Mouse (Mus musculus) cerebral cortex, adult 2 months (tissue): Measurements from ENCODE around the gene Add3.

Experiments used
- WGBS: fragments of 180-500 bp; shearing (Covaris S2); methylation state at CpG from one replicate; pipeline ENCODE4 v1.1.7; 2018; 5-methylcytosine and 5-hydroxymethylcytosine counted together

The Add3 gene

GRCm38 (mm10) chr19:53233586-53233985 lies 93.3 kb downstream of the Add3 start:
- 94% methylated on average over 7 of the region's 7 CpGs for WGBS

DNA sequence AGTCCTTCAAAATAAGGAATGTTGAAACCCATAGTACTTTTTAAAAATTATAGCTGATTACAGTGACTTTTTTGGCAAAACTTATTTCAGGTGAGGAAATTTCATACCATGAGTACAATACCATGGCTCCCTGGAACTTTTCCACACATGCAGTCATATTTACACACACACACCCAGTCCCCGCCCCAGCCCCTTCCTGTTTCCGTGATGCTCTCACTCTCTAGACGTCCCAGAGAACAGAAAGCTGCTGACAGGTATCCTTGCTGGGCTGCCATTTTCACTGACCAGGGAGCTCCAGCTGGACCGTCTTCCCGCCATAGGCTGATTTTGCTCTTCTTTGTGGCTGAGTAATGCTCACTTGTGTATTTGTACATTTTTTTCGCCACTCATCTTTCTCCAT lies 101.6 kb downstream of the Add3 start:
- WGBS = 86% methylated on average over 6 of the region's 6 CpGs

GRCm38 (mm10) chr19:53243956-53244355 lies 103.7 kb downstream of the Add3 start:
- WGBS = 49% methylated on average over 10 of the region's 10 CpGs

GRCm38 (mm10) chr19:53247558-53247957 lies 107.3 kb downstream of the Add3 start:
- 51% methylated on average over 2 of the region's 2 CpGs for WGBS

- WGBS = 14% methylated on average over 11 of the region's 11 CpGs
These were observed 107.8 kb downstream of the Add3 start for GRCm38 (mm10) chr19:53248023-53248494.

DNA sequence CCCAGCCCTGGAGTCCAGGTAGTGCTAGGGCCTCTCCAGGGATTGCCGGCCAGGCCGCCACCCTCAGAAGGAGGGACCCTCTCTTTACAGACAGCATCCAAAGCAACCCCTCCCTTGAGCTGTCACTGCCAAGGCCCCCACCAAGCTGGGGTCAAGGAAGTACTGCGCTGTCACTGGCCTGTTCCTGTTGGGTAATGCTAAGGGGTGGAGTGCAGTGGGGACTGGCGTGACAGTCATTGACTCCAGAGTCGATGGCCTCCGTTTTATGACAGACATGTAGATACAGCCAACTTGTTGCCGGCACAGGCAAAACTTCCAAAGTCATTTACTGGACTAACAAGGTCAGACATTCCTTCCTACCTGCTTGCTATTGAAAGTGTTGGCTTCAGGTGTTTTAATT lies 110.8 kb downstream of the Add3 start:
- 91% methylated on average over 7 of the region's 7 CpGs for WGBS

GRCm38 (mm10) chr19:53251656-53252055 lies 111.4 kb downstream of the Add3 start:
- 94% methylated on average over 3 of the region's 3 CpGs for WGBS

DNA sequence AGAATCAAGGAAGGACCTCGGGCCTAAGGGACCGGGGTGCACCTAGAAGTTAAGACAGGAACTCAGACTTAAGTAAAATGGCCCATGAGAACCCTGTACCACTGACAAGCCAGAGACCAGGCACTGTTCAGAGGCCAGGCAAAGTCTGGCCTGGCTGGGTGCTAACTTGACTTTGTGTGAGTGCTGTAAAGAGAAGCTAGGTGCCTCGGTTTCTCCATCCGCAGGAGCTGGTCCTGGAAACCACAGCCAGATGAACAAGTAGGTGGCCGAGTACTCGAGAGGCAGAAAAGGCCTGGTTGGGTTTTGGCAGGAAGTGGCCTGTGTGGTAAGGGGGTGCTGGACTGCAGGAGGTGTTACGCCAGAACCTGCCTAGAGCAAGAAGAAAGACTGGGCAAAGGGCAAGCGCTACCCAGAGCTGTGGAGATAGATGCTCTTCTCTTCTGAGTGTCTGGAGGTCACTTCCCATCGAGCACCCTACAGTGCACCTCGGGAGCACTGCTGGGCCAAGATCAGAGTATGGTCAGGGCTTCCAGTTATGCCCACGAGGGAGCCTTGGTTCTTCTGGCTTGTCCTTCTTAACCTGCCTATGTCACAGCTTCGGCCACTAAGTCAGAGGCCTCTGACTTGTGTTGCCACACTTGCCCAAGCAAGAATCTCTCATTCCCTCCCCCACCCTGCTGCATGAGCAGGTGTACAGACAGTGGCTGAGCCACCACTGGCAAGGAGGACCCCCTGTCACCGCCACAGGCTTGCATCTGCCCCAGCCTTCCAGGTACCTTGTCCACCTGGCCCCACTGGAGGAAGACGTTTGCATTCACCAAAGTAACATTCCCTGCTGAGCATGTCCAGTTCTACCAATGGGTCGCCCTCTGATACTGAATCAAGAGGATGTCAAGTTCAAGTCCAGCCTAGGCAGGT lies 112.1 kb downstream of the Add3 start:
- 88% methylated on average over 15 of the region's 15 CpGs for WGBS

DNA sequence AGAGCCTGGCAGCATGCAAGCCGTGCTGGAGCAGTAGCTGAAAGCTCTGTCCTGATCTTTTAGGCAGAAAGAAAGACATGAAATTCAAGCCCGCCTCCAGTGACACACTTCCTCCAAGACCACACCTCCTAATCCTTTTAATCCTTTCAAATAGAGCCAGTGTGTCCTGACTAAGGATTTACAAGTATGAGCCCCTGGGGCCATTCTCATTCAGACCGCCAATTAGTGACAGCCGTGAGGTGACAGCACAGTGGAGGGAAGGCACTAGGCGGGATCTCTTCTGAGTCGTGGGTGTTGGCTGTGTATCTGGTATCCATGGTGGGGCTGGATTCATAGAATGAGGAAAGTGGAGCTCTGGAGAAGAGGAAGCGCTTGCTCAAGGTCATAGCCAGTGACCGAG lies 116.1 kb downstream of the Add3 start:
- WGBS = 75% methylated on average over 8 of the region's 8 CpGs

- WGBS = 76% methylated on average over 7 of the region's 7 CpGs
These were observed 116.8 kb downstream of the Add3 start for GRCm38 (mm10) chr19:53256991-53257594.

DNA sequence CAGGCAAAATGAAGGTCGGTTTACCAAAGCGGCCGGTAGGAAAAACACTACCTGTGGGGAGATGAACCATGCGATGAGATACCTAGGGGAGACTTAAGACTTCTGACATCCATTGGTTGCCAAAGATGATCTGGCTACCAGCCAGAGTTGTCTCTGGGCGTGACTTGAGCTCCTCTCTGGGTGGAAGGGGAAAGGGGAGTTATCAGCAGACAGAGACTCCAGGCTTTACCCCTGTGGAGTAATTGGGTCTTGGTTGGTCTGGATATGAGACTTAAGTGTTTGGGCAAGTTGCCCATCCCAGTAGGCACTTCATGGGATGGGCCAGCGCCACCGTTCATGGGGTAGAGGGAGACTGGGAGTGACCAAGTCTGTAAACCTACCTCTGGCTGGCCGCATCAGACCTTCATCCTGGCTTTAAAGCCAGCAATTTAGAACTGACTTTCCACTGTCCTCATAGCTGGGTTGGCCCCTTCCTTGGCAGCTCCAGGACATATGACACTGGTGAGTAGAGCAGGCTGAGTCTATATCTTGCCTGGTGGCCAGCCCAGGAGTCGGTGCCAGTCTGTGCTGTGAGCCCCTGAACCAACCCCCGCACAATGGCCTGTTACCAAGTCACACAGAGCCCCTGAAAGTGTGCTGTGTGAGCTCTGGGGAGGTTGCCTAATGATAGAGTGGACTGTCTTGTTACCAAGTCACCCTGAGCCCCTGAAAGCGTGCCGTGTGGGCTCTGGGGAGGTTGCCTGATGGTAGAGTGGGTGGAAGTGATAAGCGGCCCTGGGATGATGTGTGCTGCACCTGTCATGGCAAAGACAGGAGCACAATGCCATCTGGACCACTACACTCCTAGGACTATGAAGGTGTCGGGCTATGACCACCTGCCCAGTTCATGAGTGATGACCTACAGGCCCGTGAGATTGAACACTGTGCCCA lies 117.7 kb downstream of the Add3 start:
- WGBS = 84% methylated on average over 15 of the region's 15 CpGs

DNA sequence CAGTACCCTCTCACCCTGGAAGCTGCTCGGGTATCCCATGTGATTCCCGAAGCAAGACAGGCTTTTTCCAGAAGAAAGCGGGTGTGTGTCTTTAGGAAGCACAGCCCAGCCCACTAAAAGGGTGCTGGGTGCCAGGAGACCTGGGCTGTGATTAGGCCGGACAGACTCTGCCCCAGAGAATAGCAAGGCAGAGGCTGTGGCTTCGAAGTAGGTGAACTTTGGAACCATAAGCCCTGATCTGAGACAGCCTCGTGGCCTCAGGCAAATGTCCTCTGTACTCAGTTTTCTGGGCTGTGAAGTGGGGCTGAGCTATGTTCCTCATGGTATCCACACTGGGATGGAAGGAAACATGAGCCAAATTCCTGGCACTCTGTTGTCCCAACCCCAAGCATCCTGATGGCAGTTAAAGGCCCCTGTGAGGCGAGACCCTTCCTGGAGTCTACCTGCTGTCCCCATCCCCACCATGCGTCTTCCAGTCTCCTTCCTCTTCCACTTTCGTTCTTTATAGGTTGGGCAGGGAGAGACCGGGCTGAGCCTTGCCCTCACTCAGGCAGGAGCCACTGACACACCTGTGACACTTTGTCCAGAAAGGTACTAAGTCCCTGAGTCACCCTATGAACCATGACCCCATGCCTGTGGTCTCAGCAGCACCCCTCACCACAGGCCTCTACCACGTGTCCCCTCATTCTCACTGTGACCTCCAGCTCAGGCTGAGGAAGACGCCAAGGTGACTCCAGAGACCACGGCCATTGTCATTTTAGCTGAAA lies 118.7 kb downstream of the Add3 start:
- WGBS = 90% methylated on average over 13 of the region's 13 CpGs

DNA sequence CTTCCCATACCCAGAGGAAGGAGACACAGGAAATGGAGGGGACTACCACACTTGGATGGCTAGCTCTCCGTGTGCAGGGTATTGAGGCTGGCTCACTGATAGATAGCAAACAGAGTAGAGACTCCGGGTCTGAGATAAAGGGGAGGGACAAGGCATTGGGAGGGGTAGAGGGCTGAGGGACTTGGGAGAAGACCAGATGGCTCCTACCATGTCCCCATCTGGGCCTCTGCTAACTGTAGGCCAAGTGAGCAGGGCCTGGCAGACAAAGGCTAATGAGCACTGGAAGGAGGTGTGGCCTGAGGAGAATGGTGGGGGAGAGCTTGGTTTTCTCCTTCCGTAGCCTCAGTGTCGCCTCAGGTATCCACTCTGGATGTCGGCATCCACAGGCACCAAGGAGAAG lies 119.3 kb downstream of the Add3 start:
- 75% methylated on average over 5 of the region's 5 CpGs for WGBS

DNA sequence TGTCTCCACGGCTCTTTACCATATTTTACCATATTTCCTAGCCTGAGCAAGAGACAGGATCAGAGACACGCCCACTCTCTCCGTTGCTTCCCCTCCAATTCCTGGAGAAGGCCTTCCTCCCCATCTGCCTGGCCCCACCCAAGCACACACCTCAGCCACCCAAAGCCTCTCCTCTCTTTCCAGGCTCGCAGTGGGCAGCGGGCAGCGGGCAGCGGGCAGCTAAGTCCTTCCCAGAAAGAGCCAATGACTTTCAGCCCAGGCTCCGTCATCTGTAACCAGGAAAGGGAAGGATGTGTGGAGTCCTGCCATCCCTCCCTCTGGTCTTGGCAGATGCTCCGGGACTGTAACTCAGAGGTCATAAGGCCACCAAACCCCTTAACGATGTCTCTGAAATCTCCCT lies 120.0 kb downstream of the Add3 start:
- 78% methylated on average over 10 of the region's 10 CpGs for WGBS

GRCm38 (mm10) chr19:53260828-53261227 lies 120.6 kb downstream of the Add3 start:
- WGBS = 94% methylated on average over 4 of the region's 4 CpGs

DNA sequence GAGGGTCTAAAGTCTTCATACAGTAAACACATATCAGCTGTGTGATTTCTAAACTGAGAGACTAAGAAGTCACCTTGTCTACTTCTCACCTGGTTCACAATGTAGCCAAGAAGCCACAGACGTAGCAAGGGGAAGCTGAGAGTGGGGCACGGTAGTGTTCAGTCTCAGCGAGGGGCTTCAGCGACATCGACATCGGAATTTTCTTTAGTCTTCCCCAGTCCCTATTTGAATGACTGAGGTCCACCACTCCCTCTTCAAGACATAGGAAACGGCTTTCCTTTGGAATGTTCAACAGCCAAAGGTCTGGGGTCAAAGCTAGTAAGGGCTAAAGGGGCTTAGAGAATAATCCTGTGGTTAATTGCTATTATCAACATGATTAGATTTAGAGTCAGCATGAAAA lies 121.8 kb downstream of the Add3 start:
- WGBS = 91% methylated on average over 7 of the region's 7 CpGs

GRCm38 (mm10) chr19:53263859-53264733 lies 123.9 kb downstream of the Add3 start:
- 57% methylated on average over 23 of the region's 23 CpGs for WGBS

DNA sequence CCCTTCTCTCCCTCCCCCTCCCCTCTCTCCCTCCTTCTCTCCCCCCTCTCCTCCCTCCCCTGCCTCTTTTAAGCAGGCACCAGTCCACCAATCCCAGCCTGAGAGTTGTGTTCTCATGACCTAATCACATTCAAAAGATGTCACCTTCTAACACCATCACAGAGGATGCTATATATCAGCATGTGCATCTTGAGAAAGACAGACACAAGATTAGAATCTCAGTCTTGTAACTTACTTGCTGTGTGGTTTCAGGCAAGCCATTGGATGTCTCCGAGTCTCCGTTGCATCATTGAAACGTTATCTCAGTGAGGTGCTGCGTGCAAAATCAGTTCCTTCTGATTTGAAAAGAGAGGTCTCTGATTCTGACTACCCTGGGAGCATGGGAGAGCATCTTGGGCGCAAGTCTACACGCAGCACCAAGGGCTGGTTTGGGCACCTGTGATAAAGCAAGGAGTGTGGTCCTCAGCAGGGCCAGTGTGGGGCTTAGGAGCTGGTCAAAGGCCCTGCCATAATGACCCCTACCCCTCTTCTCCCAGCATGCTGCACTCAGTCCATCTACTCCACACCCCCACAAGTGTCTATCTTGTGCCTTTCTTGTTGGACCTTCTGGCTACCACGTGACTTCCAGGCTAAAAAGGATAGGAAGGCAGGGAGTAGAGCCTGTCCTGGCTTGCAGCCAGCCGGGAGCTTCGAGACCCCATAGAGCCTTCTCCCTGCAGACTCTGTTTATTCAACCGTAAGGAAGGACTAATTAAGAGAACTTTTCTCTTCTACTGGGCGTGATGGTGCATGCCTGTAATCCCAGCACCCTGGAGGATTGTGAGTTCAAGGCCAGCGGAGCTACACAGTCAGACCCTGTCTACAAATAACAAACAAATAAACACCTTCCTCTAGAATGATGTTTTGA lies 124.8 kb downstream of the Add3 start:
- WGBS = 65% methylated on average over 12 of the region's 12 CpGs

DNA sequence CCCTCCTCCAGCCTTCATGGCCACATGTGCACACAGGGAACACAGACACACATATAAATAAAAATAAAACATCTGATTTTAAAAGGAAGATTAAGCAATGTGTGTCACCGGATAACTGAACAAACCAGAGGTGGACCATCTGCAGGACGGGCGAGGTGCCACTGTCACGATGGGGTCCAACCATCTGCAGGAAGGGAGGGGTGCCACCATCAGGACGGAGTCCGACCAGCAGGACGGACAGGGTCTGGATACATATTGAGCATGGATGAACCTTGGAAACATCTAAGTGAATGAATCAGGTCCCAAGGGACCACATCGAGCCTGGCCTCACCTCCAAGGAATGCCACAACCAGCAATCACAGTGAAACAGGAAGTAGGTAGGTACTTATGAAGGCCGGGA lies 127.1 kb downstream of the Add3 start:
- WGBS = 91% methylated on average over 9 of the region's 9 CpGs
